Mouse (Mus musculus): ENCODE results near the gene Lamb2.

DNA sequence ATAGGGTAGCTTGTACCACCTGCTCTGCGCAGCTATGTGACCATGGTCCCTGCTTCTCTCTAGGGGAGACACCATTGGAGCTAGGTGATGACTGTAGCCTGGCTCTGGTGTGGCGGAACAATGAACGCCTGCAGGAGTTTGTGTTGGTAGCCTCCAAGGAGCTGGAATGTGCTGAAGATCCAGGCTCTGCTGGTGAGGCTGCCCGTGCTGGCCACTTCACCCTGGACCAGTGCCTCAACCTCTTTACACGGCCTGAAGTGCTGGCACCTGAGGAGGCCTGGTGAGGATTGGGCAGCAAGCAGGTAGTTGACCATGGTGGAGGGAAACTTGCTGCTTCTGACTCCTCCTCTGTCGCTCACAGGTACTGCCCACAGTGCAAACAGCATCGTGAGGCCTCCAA, 19.7 kb downstream of the Lamb2 start:
- no peak for TF ChIP-seq CTCF (IDR thresholded peaks at IDR 0.05)
- TF ChIP-seq POLR2A (IDR thresholded peaks at IDR 0.05; ENCODE audit: insufficient read depth, low read depth, low read length): no peak

All from heart, adult 2 months (tissue).